Mouse (Mus musculus) thymus, adult 2 months (tissue): Measurements from ENCODE around the gene Gadd45g. TPM values are rescaled to one million over a fixed set of nuclear protein-coding genes. Genes with fewer than 3 reads are reported as not detected.
A peak's percentile ranks its signal among the peaks of the same experiment; 100 is the strongest.

Experiments used
- DNase-seq: peaks from one replicate; pipeline ENCODE4 v3.0.0; 2021
- H3K27ac ChIP-seq: fragments of 200-500 bp; 2 replicates; pipeline ENCODE4 v1.5.1; 2012; ENCODE audit warnings: low read length, control low read depth; ENCODE audit not compliant: control insufficient read depth, insufficient read depth
- H3K27me3 ChIP-seq: fragments of 200-500 bp; 2 replicates; pipeline ENCODE4 v1.6.1; 2012; ENCODE audit warnings: mild to moderate bottlenecking, low read length, moderate library complexity, mixed read lengths; ENCODE audit not compliant: control insufficient read depth, insufficient read depth
- H3K36me3 ChIP-seq: fragments of 200-500 bp; 2 replicates; pipeline ENCODE4 v1.6.1; 2012; ENCODE audit warnings: mild to moderate bottlenecking, low read length, moderate library complexity; ENCODE audit not compliant: control insufficient read depth, insufficient read depth
- H3K4me1 ChIP-seq: fragments of 200-500 bp; replicated peaks from 2 replicates; pipeline ENCODE4 v1.6.1; 2012; ENCODE audit warnings: low read length; ENCODE audit not compliant: control insufficient read depth, insufficient read depth
- H3K4me3 ChIP-seq: fragments of 200-500 bp; 2 replicates; pipeline ENCODE4 v1.5.1; 2012; ENCODE audit warnings: mild to moderate bottlenecking, low read length, control low read depth, moderate library complexity; ENCODE audit not compliant: control insufficient read depth, insufficient read depth
- CTCF ChIP-seq: fragments of 200-500 bp; IDR thresholded peaks from 2 replicates; pipeline ENCODE4 v1.5.1; 2012; ENCODE audit warnings: mild to moderate bottlenecking, control low read depth, low read length, moderate library complexity, borderline replicate concordance; ENCODE audit not compliant: control insufficient read depth, poor library complexity, insufficient read depth; ENCODE audit errors: extremely low read depth
- POLR2A ChIP-seq: fragments of 200-500 bp; IDR thresholded peaks from 2 replicates; pipeline ENCODE4 v1.6.1; 2012; ENCODE audit warnings: mild to moderate bottlenecking, low read length, control low read depth, moderate library complexity; ENCODE audit not compliant: control insufficient read depth, poor library complexity, insufficient read depth; ENCODE audit errors: extremely low read depth
- WGBS: fragments of 180-500 bp; shearing (Covaris S2); methylation state at CpG from one replicate; pipeline ENCODE4 v1.1.7; 2018; 5-methylcytosine and 5-hydroxymethylcytosine counted together
- polyA plus RNA-seq: library from polyadenylated mRNA; depleted of rRNA; stranded (reverse); fragments of >200 nt; gene quantifications from 2 replicates; pipeline ENCODE4 v1.2.3, GENCODE M21; 2012

The Gadd45g gene
- polyA plus RNA-seq, 1 experiment, result 16.2 TPM

DNA sequence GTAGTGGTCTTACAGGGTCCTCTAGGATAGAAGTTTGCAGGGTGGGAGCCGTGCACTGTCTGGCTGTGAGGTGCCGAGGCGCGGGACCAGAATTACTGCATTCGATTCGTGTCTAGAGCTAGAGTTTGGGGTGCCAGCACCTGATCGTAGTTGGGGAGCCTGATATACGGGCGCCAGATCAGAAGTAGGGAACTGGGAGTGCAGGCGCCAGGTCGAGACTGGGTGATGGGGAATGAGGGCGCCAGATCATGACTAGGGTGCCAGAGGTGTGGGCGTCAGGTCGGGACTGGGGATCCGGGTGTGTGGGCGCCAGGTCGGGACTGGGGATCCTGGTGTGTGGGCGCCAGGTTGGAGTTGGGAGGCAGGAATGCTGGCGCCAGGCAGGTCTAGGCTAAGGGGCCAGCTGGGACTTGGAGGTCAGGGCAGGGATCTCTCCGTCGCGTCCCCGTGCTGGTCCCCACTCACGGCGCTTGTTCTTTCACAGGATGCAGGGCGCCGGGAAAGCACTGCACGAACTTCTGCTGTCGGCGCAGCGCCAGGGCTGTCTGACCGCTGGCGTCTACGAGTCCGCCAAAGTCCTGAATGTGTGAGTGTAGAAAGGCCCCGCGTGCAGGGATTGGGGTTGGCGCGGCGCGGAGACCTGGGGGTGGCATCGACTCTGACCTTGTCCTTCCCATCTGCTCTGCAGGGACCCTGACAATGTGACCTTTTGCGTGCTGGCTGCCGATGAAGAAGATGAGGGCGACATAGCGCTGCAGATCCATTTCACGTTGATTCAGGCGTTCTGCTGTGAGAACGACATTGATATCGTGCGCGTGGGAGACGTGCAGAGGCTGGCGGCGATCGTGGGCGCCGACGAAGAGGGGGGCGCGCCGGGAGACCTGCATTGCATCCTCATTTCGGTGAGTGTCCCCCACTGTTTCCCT, 653 bp downstream of the Gadd45g start:
- H3K4me3 ChIP-seq, result peak overlapping the region; percentile 48
- peaks cover 34% of the 10 kb centered on the region for H3K4me1 ChIP-seq
- H3K27ac ChIP-seq, result peak overlapping the region; percentile 9; the same call in 1 of the 2 replicates
- TF ChIP-seq CTCF (no peak), POLR2A (no peak)
- no peaks in the 10 kb centered on the region for H3K36me3 ChIP-seq
- H3K27me3 ChIP-seq, result no peaks in the 10 kb centered on the region; the same call in 1 of the 2 replicates
- DNase-seq, result peak; percentile 52
- 1% methylated on average over 63 of the region's 63 CpGs for WGBS

DNA sequence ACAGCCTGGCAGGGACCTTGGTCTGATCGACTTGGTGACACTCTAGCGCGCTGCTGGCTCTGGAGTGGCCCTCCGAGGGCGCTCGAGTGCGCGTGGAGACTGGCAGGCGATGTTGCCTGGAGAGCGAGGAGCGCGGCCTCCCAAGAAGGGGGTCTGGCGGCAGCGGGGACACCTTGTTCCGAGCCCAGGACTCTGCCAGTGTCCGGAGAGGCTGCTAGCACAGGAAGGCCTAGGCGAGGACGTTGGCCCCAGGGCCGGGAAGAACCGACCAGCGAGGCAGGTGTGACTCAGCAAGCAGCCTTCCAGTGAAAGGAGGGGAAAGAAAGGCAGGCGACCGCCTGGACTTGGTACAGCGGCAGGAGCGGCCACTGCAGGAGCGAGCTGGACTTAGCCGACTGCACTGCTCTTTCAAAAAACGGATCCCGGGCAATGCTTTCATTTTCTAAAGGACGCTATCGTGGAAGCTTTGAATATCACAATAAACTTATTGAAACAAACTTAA, 1.6 kb downstream of the Gadd45g start:
- H3K4me1 ChIP-seq, result peaks cover 28% of the 10 kb centered on the region
- TF ChIP-seq CTCF, result peak; percentile 66; the same call in 1 of the 2 replicates
- TF ChIP-seq POLR2A, result 0 out of 2 replicates have a peak, but pooled peaks have one; percentile 26

DNA sequence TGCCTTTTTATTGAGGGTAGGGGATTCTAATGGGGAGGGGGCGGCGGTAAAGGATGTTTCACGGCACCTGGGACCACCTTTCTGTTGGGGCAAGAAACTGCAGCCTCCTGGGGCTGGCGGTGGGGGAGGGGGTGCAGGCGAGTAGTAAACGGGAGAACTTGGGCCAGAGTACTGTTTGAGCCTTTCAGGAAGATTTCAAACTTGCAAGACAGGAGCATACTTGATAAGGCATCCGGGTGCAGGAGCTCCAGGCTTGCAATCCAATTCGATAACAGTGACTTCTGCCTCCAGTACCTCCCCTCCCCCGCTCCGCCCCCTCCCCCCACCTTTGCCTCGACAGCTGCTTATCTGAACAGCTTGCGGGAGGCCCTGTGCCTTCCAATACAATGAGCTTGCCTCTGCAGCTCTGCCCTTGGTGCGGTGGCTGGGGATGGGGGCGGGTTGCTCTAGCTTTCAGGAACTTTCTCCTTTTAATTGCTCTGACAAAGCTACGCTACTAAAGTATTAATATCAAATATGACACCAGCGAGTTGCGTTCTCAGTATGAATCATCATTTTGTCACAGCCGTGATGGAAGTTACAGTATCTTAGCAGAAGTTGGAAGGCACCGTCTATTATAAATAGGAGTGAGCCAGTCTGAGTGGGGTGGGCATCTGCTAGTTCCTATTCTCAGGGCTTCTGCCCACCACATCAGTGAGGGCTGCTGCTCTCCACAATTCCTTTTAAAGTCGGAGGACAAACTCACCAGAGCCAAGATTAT, 2.2 kb downstream of the Gadd45g start:
- H3K36me3 ChIP-seq, result no peaks in the 10 kb centered on the region
- H3K4me1 ChIP-seq, result peaks cover 31% of the 10 kb centered on the region
- no peak for TF ChIP-seq POLR2A
- no peak for TF ChIP-seq CTCF
- DNase-seq, result peak; percentile 41
- WGBS, result 1% methylated on average over 20 of the region's 20 CpGs
- no peak overlapping the region for H3K27ac ChIP-seq
- H3K4me3 ChIP-seq, result peak overlapping the region; percentile 48
- H3K27me3 ChIP-seq, result no peaks in the 10 kb centered on the region

More for the DNA sequence above, 1.6 kb downstream of the Gadd45g start:
- peak; percentile 86 for DNase-seq
- H3K27me3 ChIP-seq, result no peaks in the 10 kb centered on the region
- WGBS, result under 1% methylated on average over 31 of the region's 31 CpGs
- H3K36me3 ChIP-seq, result no peaks in the 10 kb centered on the region
- H3K27ac ChIP-seq, result no peak overlapping the region
- H3K4me3 ChIP-seq, result peak overlapping the region; percentile 48

DNA sequence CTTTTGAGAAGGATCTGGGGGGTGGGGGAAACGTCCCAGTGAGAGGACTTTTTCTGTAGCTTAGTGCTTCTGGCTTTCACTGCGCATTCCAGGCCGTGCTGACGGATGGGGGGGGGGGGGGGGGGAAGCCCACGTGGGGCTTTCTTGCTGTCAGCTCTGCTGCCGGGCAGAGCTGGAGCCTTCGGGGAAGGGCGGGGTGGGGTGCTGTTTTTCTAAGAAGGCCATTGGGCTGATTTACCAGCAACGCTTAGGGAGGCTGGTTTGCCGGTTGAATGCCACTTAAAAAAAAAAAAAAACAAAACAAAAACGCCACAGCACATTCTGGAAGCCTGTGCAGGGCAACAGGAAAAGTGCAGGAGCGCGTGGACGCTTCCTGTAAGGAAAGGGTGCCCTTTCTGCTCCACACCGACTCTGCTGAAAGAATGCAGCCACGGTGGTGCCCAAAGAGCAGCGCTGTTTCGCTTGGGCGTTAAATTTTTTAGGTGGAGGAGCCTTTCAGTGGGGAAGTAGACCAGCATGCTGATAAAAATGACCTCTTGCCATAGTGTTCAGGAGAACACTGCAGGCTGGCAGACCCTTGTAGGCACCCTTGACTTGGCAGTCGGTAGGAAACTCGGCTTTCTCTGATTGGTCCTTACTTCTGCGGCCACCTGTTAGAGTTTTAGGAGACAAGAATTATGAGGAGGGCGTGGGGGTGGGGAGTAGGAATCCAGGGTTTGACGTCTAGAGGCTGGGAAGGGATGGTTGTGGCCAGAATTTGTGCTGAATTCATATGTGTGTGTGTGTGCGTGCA, 3.0 kb downstream of the Gadd45g start:
- no peak for TF ChIP-seq CTCF
- H3K36me3 ChIP-seq, result no peaks in the 10 kb centered on the region
- peaks cover 32% of the 10 kb centered on the region for H3K4me1 ChIP-seq
- no peaks in the 10 kb centered on the region for H3K27me3 ChIP-seq
- H3K27ac ChIP-seq, result no peak overlapping the region
- DNase-seq, result no peak
- 12% methylated on average over 25 of the region's 25 CpGs for WGBS
- no peak overlapping the region for H3K4me3 ChIP-seq

DNA sequence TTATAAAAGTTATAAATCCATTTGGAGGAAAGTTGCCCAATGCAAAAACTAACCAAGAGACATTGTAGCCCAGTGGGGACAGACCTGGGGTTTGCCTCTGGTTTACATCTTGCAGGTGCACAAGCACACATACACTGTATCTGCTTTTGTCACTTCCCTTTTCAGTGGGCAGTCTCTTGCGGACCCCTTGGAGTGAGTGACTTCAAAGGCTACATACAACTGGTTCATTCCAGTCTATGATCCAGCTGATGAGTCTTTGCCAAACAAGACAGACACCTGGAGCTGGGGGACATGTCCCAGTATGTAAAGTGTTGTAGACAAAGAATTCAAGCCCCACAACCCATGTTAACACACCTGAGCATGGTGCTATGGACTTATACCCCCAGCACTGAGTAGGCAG, 4.1 kb downstream of the Gadd45g start:
- 32% methylated on average over 1 of the region's 1 CpGs for WGBS
- DNase-seq, result no peak

More for the DNA sequence above, 4.1 kb downstream of the Gadd45g start:
- Histone ChIP-seq H3K4me1 (peaks cover 26% of the 10 kb centered on the region), H3K36me3 (no peaks in the 10 kb centered on the region), H3K4me3 (no peak overlapping the region), H3K27me3 (no peaks in the 10 kb centered on the region), H3K27ac (no peak overlapping the region)
- TF ChIP-seq CTCF, result no peak
- no peak for TF ChIP-seq POLR2A
